Mouse (Mus musculus) Muller cell, postnatal 12 days (primary cell): ENCODE measurements around the gene Pex19.
A peak's percentile ranks its signal among the peaks of the same experiment; 100 is the strongest.

Source experiments
- DNase-seq: peaks from one replicate; pipeline ENCODE4 v3.0.0-alpha.2; 2015; ENCODE audit errors: inconsistent ontology term

The Pex19 gene

DNA sequence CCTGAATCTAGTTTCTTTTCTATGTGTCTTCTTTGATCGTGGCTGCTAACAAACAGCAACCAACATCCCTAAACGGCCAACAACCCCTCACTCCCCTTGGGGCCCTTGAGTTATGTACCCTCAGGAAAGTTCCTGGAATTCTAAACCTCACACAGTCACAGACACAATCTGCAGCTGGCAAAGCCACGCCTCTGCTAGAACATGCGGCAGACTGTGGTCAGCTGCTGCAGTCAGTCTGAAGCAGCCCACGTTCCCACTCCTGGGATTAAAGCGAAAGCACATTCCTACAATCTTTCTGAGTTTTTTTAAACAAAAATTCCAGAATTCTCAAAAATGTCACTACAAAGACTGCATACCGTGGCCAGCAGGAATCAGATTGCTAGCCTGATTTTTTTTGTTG lies 7.0 kb downstream of the Pex19 start:
- peak; percentile 43 for DNase-seq

DNA sequence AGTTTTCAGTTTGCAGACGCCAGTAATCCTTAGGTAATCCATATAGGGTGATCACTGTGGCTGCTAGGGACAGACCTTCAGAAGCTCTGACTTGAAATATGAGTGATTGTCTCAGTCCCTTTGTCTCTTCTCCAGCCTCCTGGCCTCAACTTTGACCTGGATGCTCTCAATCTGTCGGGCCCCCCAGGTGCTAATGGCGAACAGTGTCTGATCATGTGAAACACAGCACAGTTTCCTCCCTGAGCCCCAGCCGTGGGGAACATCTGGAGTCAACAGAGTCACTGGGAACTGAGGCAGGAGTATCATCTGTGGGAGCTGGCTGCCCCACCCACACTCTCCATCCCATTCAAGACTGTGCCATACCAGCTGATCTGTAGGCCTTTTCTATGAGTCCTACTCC lies 7.5 kb downstream of the Pex19 start:
- no peak for DNase-seq

DNA sequence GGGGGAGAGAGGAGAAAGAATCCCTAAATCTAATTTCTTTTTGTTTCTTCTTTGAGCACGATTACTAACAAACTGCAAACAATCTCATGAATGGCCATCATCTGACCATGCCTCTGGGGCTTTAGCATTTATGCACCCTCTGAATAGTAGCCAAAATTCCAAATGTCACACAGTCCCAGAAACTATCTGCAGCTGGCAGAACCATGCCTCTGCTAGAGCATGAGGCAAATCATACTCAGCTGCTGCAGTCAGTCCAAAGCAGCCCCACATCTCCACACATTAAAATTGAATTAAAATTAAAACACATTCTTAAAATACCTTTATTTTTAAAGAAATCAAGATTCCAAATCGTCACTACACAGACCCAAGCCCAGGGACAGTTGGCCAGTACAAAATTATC lies 13.6 kb downstream of the Pex19 start:
- DNase-seq: peak; percentile 4

GRCm38 (mm10) chr1:172140825-172141224 lies 14.3 kb downstream of the Pex19 start:
- DNase-seq: no peak

GRCm38 (mm10) chr1:172141529-172141928 lies 15.0 kb downstream of the Pex19 start:
- no peak for DNase-seq

DNA sequence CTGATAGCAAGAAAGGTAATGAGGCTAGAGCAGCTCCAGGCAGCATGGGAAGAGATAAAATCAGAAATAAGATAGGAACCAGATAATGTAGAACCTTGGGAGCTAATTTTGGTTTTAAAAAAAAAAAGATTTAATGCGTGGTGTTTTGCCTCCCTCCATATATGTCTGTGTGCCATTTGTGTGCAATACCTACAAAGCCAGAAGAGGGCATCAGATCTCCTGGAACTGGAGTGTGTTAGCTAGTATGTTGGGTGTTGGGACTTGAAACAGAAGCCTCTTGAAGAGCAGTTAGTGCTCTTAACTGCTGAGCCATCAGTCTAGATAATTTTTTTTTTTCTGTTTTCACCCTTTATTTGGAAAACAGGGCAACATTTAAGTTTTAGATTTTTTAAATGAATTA lies 17.0 kb downstream of the Pex19 start:
- DNase-seq: peak; percentile 40

- peak; percentile 98 for DNase-seq
Observed at GRCm38 (mm10) chr1:172147835-172148278, 21.3 kb downstream of the Pex19 start, which contains the start of gene Dcaf8. Gene Dcaf8, plus strand, starts transcription at chr1:172148084.

DNA sequence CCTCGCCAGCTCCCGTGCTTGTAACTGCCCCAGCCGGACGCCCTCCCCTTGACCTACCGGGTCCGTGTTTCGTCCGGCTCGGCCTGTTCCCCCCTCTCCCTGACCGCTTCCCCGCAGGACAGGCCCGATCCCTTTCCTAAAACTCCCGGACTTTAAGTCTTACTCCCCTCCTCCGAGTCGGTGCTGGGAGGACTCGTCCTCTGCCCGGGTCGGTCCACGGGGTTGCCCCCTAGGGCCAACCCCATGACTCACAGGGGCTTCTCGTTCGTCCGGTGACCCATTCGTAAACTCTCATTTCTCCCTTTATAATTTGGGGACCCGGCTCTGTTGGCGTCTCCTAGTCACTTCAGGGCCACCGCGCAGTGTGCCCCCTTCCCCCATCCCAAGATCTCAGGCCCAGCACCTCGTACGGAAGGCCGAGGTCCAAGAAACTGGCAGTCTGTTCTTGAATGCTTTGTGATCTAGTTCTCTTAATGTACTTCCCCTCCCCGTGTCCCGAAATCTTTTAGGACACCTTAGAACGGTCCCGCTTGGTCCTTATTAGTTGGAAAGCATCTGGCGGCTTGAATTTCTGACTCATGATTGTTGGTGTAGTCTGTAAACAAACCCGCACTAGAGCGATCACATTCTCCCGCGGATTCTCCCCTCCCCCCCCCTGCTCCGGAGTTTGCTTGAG lies 21.9 kb downstream of the Pex19 start:
- peak; percentile 81 for DNase-seq

DNA sequence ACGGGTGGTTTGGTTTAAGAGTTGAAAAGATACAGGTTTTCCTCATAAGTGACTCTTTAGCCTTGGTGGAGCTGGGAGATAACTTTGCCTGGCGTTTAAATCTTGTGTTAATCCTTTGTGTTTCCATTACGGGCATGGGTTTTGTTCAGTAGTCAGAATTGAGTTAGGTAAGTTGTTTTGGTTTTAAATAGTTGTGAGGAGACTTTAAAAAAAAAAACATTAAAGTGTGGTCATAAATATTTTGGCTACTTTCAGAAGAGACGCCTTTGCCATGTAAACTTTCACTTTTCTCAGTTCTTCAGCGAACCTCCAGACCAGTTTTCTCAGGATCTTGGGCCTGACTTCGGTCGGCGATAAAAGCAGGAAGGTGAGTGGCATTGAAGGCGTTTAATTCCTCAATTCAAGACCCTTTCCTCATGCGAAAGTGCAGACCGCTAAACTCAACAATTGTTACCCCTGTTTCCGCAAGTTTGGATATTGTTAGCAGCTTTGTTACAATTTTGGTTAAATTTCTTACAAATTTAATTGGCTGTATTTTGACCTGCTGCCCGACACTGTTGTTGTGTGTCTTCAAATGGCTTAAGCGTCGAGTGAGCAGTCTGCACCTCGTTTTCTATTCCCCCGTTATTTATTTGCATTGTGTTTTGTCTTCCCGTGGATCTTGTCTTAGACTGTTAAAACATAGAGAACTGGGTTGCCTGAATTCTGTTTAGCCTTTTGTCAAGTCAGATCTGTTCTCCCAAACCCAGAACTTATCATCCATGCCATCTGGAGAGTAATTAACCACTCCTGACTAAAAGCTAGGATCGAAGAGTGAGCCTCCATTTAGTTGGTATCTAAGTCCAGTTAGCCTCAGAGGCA lies 22.6 kb downstream of the Pex19 start:
- peak; percentile 18 for DNase-seq

GRCm38 (mm10) chr1:172154536-172154935 lies 28.0 kb downstream of the Pex19 start:
- no peak for DNase-seq

DNA sequence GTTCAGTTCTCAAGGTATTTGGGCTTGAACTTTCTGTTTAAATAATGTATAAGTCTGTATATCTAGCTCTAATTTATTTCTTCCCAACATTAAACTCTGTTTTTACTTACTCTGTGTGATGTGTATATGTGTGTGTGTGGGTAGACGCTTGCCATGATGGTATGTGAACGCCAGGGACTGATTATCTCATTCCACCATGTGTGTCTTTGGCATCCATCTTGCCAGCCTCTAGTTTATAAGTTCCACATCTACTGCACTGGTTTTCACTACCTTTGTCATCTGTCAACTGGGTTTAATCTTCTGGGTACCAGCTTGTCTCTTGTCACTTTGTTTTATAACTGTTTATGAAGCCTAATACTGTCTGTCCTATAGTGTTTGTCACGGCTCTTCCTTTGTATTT lies 29.0 kb downstream of the Pex19 start:
- no peak for DNase-seq

DNA sequence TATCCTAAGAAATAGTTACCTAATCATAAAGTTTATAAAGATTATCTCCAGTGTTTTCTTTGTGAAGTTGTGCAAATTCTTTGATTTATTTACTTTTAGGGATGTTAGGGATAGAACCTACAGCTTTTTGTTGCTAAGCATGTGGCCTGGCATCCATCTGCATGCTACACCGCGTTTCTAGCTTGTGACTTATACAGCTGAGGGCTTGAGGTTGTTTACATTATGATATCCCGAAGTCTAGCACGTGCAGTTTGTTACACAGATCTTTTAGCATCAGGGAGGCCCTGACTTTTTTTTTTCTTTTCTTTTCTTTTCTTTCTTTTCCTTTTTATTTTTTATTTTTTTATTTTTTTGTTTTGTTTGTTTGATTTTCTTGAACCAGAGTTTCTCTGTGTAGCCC lies 33.4 kb downstream of the Pex19 start:
- no peak for DNase-seq

DNA sequence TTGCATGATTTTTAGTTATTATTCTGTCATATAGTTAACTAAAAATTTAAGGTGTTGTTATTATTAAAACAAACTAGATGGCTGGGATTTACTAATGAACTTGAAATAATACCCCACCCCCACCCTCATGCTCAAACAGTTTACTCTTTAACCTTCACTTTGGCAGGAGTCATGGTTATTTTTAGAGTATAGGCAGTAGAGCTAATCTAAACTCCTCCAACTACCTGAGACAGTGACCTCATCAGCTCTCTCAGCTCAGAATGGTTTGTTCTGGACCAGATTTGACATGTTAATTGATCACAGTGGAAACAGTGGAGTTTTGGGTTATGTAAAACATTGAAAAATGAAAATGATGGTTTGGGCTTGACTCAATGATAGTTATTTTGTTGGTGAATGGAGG lies 34.0 kb downstream of the Pex19 start:
- no peak for DNase-seq

DNA sequence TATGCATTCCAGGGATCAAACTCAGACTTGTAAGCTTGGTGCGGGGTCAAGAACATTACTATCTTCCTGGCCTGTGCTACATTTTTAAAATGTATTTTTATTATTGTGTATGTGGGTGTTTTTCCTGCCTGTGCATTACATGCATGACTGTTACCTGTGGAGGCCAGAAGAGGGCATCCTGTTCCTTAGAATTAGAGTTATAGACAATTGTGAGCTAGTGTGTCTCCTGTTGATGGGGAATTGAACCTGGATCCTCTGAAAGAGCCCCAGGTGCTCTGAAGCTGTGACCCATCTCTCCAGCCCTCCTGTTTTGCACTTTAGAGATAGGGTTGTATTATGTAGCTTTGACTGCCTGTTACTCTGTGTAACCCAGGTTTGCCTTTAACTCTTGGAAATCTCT lies 35.5 kb downstream of the Pex19 start:
- no peak for DNase-seq

DNA sequence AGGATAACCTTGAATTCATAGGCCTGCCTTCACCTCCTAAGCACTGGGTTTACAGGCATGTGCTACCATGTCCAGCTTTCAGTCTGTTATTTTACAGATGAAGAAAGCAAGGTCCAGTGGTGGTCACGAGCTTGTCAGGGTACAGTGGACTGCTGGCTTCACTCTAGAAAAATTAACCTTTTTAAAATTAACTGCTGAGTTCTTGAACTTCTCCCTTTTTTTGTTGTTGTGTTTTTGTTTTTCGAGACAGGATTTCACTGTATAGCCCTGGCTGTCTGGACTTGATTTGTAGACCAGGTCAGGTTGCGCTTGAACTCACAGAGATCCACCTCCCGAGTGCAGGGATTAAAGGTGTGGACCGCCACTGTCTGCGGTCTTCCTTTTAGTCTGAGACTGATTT lies 36.4 kb downstream of the Pex19 start:
- DNase-seq: no peak

GRCm38 (mm10) chr1:172167911-172168310 lies 41.4 kb downstream of the Pex19 start:
- no peak for DNase-seq

GRCm38 (mm10) chr1:172169809-172170208 lies 43.3 kb downstream of the Pex19 start:
- no peak for DNase-seq

- DNase-seq: no peak
Observed at GRCm38 (mm10) chr1:172172381-172172780, 45.8 kb downstream of the Pex19 start.

DNA sequence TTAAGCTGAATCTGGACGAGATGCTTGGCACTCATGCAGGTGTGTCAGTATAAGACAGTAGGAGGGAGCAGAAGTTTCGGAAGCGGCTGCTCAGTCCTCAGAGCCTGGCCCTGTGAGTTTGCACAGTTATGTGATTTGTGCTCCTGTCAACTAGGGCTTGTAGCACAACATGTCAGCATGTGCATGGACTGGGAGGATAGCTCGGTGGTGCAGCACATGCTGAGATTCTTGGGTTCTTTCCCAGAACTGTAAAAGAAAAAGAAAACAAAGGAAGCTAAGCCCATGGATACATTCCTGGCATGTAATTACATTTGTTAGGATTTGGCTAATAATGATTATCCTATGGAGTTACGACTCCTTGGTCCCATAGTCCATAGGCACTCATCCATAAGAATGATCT lies 46.6 kb downstream of the Pex19 start:
- peak; percentile 34 for DNase-seq

GRCm38 (mm10) chr1:172177791-172178190 lies 51.2 kb downstream of the Pex19 start:
- no peak for DNase-seq

DNA sequence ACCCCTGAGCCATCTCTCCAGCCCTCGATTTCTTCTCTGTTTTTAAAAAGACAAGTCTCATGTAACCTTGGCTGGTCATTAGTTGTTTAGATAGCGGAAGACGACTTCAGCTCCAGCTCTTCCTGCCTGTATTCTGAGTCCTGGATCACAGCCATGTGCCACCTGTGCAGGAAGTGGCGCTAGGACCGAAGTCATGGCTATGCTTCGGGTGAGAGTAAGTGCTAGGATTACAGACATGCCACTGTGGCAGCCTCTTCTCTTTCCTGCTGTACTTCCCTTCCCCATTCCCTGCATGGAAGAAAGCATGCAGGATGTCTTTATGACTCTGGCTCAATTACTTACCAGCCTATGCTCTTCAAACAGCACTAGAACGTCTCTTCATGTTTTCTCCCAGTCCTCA lies 52.5 kb downstream of the Pex19 start:
- DNase-seq: no peak

GRCm38 (mm10) chr1:172180881-172181280 lies 54.3 kb downstream of the Pex19 start:
- DNase-seq: no peak

DNA sequence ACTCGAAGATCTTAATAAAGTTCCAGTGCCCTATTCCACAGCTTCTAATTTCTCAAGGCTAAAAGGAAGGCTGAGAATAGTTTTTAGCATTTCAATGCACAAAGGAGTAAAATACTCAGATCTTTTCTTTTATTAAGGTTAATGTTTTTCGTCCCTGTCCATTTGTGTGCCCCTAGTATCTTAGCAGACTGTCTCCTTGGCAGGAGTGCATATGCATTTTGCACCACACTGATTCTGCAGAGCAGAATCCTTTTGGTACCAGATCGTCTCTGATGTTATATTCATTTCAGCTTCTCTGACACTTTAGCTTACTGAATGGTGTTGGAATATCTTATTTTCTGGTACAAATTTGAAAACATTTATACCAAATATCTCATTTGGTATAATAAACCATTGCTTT lies 55.2 kb downstream of the Pex19 start:
- no peak for DNase-seq
